Mouse (Mus musculus): ENCODE data around the gene Fadd. TPM values are rescaled to one million over a fixed set of nuclear protein-coding genes. Genes with fewer than 3 reads are reported as not detected.

Fadd gene
- polyA plus RNA-seq, 1 experiment from 2014 or later, result 7.1 TPM

DNA sequence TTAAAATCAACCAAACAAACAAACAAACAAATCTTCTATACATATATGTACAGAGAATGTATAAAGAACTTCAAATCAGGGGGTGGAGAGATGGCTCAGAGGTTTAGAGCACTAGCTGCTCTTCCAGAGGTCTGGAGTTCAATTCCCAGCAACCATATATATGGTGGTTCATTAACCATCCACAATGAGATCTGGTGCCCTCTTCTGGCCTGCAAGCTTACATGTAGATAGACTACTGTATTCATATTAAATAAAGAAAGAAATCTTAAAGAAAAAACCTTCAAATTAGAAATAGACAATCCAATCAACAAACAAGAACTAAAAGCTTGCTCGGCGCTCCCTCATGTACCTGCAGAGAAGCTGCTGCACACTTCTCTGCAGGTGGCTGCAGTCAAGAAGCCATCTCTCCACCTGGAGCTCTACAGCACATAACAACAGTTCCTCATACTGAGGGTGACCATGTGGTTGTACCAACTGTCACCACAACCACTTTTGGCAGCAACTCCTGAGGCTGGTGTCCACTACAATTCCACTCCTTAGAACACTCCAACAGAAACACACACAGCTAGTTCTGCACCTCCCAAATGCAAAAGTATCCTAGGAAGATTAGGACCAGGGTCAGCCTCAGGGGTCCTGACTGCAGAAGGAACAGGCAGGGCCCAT, 32.2 kb downstream of the Fadd start:
- no peak for ATAC-seq (ENCODE audit: low FRiP score, low read depth)
- H3K4me1 ChIP-seq, result peaks cover 19% of the 10 kb centered on the region
- H3K4me3 ChIP-seq, result no peak overlapping the region
- H3K4me2 ChIP-seq (replicated peaks), result no peak overlapping the region
- H3K9ac ChIP-seq, result no peak overlapping the region
- peaks cover 31% of the 10 kb centered on the region for H3K36me3 ChIP-seq
- no peaks in the 10 kb centered on the region for H3K27me3 ChIP-seq (replicated peaks)
- H3K27ac ChIP-seq, result no peak overlapping the region
- H3K9me3 ChIP-seq, result no peaks in the 10 kb centered on the region
- WGBS, result 99% methylated on average over 2 of the region's 2 CpGs

DNA sequence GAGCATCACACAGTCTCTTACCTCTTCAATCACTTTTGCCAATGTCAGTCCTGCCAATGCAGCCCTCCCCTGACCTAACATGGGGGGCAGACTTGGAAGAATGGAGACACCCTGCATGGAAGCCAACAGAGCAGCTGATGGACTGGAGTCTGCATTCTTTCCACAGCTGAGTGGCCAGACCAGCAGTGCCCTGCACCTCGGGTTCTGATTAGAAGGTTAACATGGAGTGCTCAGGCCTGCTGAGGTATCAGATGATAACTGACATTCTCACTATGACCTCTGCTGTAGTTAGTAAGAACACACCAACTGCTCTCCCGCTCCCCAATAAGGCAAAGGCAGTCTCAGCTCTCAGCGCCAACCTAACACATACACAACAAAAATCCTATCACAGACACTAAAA, 37.0 kb downstream of the Fadd start:
- H3K4me3 ChIP-seq, result no peak overlapping the region
- no peak overlapping the region for H3K27ac ChIP-seq
- H3K4me1 ChIP-seq, result 0 out of 2 replicates have a peak, but pooled peaks cover under 1% of the 10 kb centered on the region
- no peaks in the 10 kb centered on the region for H3K9me3 ChIP-seq
- no peaks in the 10 kb centered on the region for H3K27me3 ChIP-seq (replicated peaks)
- H3K4me2 ChIP-seq (replicated peaks), result no peak overlapping the region
- 91% methylated on average over 3 of the region's 3 CpGs for WGBS
- no peak for ATAC-seq (ENCODE audit: low FRiP score, low read depth)
- no peak overlapping the region for H3K9ac ChIP-seq
- peaks cover 16% of the 10 kb centered on the region for H3K36me3 ChIP-seq

DNA sequence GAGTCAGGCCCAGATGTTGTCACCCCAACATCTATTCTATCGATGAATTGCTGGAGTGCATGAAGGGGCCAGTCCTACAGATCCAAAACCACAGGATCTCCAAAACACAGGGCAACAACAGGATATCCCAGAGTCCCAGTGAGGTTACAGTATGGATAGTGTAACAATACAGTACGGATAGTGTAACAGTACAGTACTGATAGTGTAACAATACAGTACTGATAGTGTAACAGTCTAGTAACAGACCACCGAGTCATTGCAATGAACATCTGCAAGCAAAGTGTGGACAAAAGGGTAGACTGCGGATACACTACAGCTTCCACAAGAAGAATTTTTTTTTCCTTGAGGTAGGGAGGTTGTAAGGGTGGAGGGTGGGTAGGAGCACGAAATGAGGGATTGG, 40.9 kb downstream of the Fadd start:
- no peaks in the 10 kb centered on the region for H3K27me3 ChIP-seq (replicated peaks)
- no peaks in the 10 kb centered on the region for H3K9me3 ChIP-seq
- no peak overlapping the region for H3K4me3 ChIP-seq
- no peak overlapping the region for H3K27ac ChIP-seq
- H3K4me2 ChIP-seq (replicated peaks), result no peak overlapping the region
- H3K4me1 ChIP-seq, result no peaks in the 10 kb centered on the region
- no peak overlapping the region for H3K9ac ChIP-seq
- ATAC-seq (ENCODE audit: low FRiP score, low read depth), result no peak
- WGBS, result 93% methylated on average over 5 of the region's 5 CpGs
- peaks cover 6% of the 10 kb centered on the region; the same call in 1 of the 2 replicates for H3K36me3 ChIP-seq

DNA sequence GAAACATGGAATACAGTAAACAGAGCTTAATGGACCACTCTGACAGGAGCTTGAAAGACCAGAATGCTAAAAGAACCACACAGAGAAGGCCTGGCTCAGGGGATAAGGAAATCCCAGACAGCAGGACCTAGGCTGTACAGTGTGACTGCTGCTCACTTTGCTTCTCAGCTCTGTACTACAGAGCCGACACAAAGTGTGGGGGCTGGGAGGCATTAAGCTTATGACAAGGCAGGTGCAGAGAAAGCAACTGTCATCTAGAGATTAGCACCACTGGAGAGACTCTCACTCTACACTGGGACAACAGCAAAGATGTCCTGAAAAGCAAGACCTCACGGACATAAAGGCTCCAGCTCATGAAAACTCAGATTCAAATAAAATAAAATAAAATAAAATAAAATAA, 43.1 kb downstream of the Fadd start:
- H3K36me3 ChIP-seq, result no peaks in the 10 kb centered on the region

DNA sequence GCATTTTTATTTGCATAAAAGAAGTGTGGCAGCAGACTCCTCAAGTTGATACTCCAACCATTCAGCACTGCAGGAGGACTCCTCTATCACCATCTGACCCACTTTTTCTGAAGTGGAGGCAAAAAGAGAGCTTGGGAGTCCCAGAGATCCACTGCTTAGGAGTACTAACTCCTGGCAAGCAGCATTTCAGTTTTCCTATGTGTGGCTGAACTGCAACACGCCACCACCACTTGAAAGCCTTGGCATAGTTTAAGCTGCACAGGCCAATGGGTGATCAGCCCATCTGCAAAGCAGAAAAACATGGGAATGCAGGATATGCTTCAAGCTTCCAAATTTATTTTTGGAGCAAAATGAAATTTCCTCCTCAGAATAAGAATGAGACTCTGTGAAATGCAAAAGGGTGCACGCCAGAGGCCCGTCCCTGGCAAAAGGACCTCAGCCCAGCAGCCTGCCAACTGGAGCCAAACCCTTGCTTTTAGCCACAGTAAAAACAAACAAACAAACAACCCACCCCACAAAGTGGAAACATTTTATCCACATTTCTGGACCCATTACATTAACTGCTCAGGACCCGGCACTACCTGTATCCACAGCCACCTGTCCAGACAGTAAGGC, 44.1 kb downstream of the Fadd start:
- H3K4me1 ChIP-seq, result no peaks in the 10 kb centered on the region
- no peaks in the 10 kb centered on the region for H3K9me3 ChIP-seq
- no peak overlapping the region for H3K27ac ChIP-seq
- 90% methylated on average over 4 of the region's 4 CpGs for WGBS
- H3K9ac ChIP-seq, result no peak overlapping the region
- ATAC-seq (ENCODE audit: low FRiP score, low read depth), result no peak
- H3K4me3 ChIP-seq, result no peak overlapping the region
- no peaks in the 10 kb centered on the region for H3K36me3 ChIP-seq
- H3K4me2 ChIP-seq (replicated peaks), result no peak overlapping the region
- H3K27me3 ChIP-seq (replicated peaks), result no peaks in the 10 kb centered on the region

More for the DNA sequence above, 43.1 kb downstream of the Fadd start:
- no peak overlapping the region for H3K9ac ChIP-seq
- WGBS, result 83% methylated on average over 2 of the region's 2 CpGs
- H3K4me3 ChIP-seq, result no peak overlapping the region
- ATAC-seq (ENCODE audit: low FRiP score, low read depth), result no peak
- no peaks in the 10 kb centered on the region for H3K4me1 ChIP-seq
- no peaks in the 10 kb centered on the region for H3K27me3 ChIP-seq (replicated peaks)
- no peaks in the 10 kb centered on the region for H3K9me3 ChIP-seq
- H3K27ac ChIP-seq, result no peak overlapping the region
- no peak overlapping the region for H3K4me2 ChIP-seq (replicated peaks)

DNA sequence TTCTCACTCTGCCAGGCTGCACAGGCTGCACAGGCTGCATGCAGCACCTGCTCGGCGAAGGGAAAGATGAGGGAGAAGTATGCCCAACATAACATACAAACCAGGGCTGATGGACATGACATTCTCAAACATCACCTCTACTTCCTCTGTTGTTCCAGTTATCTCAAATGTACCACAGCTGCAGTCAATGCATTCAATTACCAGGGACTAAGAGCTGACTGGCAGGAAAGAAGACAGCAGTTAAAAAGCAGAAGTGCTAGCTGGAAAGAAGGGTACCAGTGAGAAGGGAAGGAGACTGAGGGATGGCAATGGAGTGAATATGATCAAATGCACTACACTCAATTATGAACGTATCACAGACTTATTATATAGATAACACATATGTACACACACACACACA, 45.9 kb downstream of the Fadd start:
- H3K4me2 ChIP-seq (replicated peaks), result no peak overlapping the region
- peaks cover 9% of the 10 kb centered on the region; the same call in 1 of the 2 replicates for H3K4me1 ChIP-seq
- no peak for ATAC-seq (ENCODE audit: low FRiP score, low read depth)
- H3K4me3 ChIP-seq, result no peak overlapping the region
- H3K9me3 ChIP-seq, result no peaks in the 10 kb centered on the region
- 90% methylated on average over 3 of the region's 3 CpGs for WGBS
- H3K27me3 ChIP-seq (replicated peaks), result no peaks in the 10 kb centered on the region
- H3K36me3 ChIP-seq, result no peaks in the 10 kb centered on the region
- no peak overlapping the region for H3K9ac ChIP-seq
- no peak overlapping the region for H3K27ac ChIP-seq

DNA sequence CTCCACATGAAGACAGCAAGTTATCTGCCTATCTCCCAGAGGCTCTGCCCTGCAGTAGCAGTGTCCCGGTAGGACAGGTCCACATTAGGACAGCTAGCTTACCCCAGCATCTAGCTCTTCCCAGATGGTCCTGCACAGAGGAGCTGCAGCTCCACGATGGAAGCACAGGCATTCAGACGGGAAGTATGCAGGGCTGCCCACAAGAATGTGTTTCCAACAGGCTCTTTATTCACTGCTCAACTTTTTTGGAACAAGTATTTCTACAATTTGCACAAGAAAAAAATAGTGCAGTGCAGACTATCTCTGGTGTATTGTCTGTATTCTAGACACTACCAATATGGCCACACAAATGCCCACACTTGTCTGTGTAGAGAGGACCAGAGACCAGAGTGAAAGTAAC, 47.5 kb downstream of the Fadd start:
- Histone ChIP-seq H3K27ac (no peak overlapping the region), H3K9ac (no peak overlapping the region), H3K9me3 (no peaks in the 10 kb centered on the region), H3K27me3 (replicated peaks) (no peaks in the 10 kb centered on the region), H3K36me3 (no peaks in the 10 kb centered on the region), H3K4me3 (no peak overlapping the region), H3K4me2 (replicated peaks) (no peak overlapping the region), H3K4me1 (peaks cover 9% of the 10 kb centered on the region; the same call in 1 of the 2 replicates)
- WGBS, result 91% methylated on average over 3 of the region's 3 CpGs
- ATAC-seq (ENCODE audit: low FRiP score, low read depth), result no peak

DNA sequence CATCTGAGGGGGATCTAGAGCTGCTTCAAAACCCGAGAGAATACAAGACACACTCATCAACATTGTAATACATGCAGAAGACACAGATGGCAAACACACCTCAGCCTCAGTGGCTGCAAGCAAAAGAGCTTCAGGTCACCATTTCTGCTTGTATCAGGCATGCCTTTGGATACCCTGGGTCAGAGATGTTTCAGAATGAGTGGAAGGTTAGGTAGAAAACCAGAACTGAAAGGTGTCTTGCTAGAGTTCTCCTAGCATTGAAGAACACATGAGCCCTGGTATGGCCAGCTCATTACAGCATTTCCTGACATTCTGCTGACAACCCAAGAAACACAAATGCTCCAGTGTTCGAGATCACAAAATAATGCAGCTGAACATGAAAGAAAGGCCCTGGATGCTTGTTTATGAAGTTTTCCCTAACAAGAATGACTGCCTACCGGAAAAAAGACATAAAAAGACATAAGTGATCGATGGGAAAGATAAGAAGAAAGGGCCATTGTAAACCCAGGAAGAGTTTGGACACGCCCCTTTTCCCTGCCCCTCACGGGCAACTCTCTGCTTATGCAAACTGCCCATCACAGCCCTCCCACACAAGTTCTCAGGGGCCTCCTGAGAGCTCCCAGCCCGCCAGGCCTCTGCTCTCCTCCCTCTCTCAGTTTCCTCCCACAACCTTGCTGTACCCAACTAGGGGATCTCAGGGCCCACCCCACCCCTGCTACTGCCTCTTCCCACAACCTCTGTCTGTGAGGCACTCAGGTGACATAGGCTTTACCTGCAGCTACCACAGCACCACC, 50.5 kb downstream of the Fadd start:
- Histone ChIP-seq H3K9me3 (no peaks in the 10 kb centered on the region), H3K4me2 (replicated peaks) (no peak overlapping the region), H3K36me3 (no peaks in the 10 kb centered on the region), H3K4me1 (peaks cover 9% of the 10 kb centered on the region; the same call in 1 of the 2 replicates), H3K27me3 (replicated peaks) (no peaks in the 10 kb centered on the region), H3K9ac (no peak overlapping the region), H3K4me3 (no peak overlapping the region), H3K27ac (no peak overlapping the region)
- no peak for ATAC-seq (ENCODE audit: low FRiP score, low read depth)
- 37% methylated on average over 7 of the region's 7 CpGs for WGBS

DNA sequence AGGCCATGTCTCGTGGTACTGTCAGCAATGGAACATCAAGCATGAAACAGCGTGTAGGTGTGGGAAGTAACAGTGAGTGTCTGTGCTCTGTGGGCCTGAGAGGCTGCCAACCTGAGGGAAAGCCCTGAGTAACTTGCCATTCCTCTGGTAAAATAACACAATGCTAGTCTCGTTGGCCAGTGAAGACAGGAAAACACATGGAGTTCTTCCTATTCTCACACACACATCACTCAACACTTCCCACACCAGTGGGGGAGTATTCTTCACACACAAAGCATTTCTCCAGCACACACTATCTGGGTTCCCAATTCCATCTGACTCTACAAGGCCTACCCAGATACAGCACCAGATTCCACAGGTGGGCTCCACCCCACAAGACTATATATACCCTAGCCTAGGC, 52.4 kb downstream of the Fadd start:
- 85% methylated on average over 3 of the region's 3 CpGs for WGBS
- Histone ChIP-seq H3K36me3 (no peaks in the 10 kb centered on the region), H3K4me3 (no peak overlapping the region), H3K4me2 (replicated peaks) (no peak overlapping the region), H3K9me3 (no peaks in the 10 kb centered on the region), H3K27me3 (replicated peaks) (no peaks in the 10 kb centered on the region), H3K27ac (no peak overlapping the region), H3K9ac (no peak overlapping the region), H3K4me1 (peaks cover 9% of the 10 kb centered on the region; the same call in 1 of the 2 replicates)
- ATAC-seq (ENCODE audit: low FRiP score, low read depth), result no peak

DNA sequence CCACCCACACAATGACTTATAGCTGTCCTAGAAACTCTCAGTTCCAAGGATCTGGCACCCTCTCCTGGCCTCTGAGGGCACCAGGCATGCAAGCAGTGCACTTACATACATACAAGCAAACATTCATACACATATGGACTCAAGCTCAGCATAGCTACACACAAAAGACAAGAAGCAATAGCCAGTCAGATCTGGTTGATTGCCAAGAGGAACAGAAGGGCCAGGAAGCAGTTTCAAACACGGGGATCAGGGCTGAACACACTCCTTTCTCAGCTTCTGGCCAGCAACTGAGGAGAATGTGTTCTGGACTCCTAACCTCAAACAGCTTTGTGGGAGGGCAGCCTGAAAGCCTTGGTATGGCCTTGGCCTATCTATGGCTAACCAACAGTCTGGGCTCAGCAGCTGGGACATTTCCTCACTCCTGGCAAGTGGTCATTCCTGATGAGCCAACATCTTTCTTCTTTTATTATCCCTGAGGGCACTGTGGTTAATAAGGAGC, 54.5 kb downstream of the Fadd start:
- 70% methylated on average over 1 of the region's 1 CpGs for WGBS
- no peaks in the 10 kb centered on the region for H3K27me3 ChIP-seq (replicated peaks)
- no peak overlapping the region for H3K4me2 ChIP-seq (replicated peaks)
- H3K9me3 ChIP-seq, result no peaks in the 10 kb centered on the region
- no peak overlapping the region for H3K4me3 ChIP-seq
- H3K4me1 ChIP-seq, result peaks cover 9% of the 10 kb centered on the region; the same call in 1 of the 2 replicates
- H3K36me3 ChIP-seq, result no peaks in the 10 kb centered on the region
- H3K9ac ChIP-seq, result no peak overlapping the region
- no peak overlapping the region for H3K27ac ChIP-seq
- ATAC-seq (ENCODE audit: low FRiP score, low read depth), result no peak

Data from neural tube, embryonic 12.5 days (tissue).